Mouse (Mus musculus): ENCODE results near the gene Bcan. TPM values are rescaled to one million over a fixed set of nuclear protein-coding genes. Genes with fewer than 3 reads are reported as not detected.

Bcan gene
- polyA plus RNA-seq, 1 experiment from 2014 or later = not detected

DNA sequence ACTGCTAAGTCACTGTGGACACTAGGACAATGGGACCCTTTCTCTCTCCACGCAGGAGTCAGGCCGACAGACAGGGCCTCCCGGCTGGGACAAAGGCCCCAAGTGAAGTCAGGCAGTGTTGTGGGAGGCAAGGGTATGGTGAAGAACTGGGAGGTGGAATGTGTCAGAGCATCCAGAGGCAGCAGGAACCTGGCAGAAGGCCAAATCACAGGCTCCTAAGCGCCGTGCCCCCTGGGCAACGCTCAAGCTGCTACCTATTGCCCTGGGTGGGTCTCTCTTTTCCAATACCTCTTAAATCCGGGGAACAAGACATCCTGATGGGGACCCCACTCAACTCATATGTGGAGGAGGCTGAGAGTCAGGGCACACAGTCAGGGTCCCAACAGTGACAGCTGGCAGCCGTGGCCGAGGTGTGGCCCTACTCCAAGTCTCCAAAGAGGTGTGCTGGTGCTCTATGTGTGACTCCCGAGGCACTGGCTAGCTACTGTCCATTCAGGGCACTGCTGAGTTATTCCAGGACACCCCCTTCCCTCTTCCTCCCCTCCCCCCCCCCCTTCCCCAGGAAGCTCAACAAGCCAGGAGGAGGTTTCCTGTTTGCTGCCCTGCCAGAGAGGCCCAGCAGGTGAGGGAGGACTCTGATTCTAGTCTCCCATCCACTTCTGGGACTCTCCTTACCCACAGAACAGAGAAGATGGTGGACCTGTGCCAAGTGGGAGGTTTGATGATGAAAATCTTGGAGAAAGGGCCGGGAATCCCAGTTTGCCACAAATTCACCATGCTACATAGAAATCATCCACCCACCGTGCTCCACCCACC lies 14.3 kb downstream of the Bcan start:
- no peak overlapping the region; the same call in 1 of the 2 replicates for H3K9ac ChIP-seq
- ATAC-seq (ENCODE audit: insufficient read depth) = no peak
- no peak for TF ChIP-seq CTCF (IDR thresholded peaks at IDR 0.05; ENCODE audit: low read depth)

DNA sequence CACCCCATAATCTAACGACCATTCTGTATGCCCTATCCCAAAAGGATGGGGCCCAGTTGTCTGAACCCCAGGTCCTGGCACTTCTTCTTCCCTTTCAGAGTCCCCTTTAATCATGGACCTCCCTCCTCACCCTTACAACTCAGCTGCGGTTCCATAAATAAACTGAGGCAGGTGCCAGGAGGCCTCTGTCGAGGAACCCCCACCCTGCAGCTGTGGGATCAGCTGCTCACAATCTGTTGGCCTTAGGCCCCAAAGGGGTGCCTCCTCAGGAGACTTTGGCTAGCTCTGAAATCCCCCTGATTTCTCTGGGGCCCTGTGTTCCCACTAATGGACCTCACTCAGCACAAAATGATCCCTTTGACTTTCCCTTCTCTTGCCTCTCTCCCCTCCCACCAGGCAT lies 15.9 kb downstream of the Bcan start:
- no peak for DNase-seq
- Histone ChIP-seq H3K4me1 (ENCODE audit: insufficient read depth) (peaks cover 48% of the 10 kb centered on the region), H3K9me3 (ENCODE audit: low read depth, low read length) (no peaks in the 10 kb centered on the region), H3K4me3 (ENCODE audit: low read depth, low read length) (no peak overlapping the region), H3K4me2 (no peak overlapping the region), H3K27ac (ENCODE audit: low read depth) (peak overlapping the region; percentile 99; the same call in 1 of the 2 replicates), H3K36me3 (ENCODE audit: insufficient read depth) (no peaks in the 10 kb centered on the region), H3K9ac (no peak overlapping the region), H3K27me3 (ENCODE audit: insufficient read depth, low read length) (peaks cover 6% of the 10 kb centered on the region; the same call in 1 of the 2 replicates)
- 33% methylated on average over 3 of the region's 3 CpGs for WGBS
- no peak for ATAC-seq (ENCODE audit: insufficient read depth)
- no peak for TF ChIP-seq CTCF (IDR thresholded peaks at IDR 0.05; ENCODE audit: low read depth)

More for the DNA sequence above, 14.3 kb downstream of the Bcan start:
- H3K36me3 ChIP-seq (ENCODE audit: insufficient read depth) = no peaks in the 10 kb centered on the region
- H3K9me3 ChIP-seq (ENCODE audit: low read depth, low read length) = no peaks in the 10 kb centered on the region
- H3K4me3 ChIP-seq (ENCODE audit: low read depth, low read length) = no peak overlapping the region
- H3K4me1 ChIP-seq (ENCODE audit: insufficient read depth) = peaks cover 48% of the 10 kb centered on the region
- H3K27ac ChIP-seq (ENCODE audit: low read depth) = peak overlapping the region; percentile 78
- DNase-seq = peak; percentile 76
- H3K27me3 ChIP-seq (ENCODE audit: insufficient read depth, low read length) = peaks cover 22% of the 10 kb centered on the region
- 19% methylated on average over 12 of the region's 12 CpGs for WGBS
- H3K4me2 ChIP-seq = peak overlapping the region; percentile 31

DNA sequence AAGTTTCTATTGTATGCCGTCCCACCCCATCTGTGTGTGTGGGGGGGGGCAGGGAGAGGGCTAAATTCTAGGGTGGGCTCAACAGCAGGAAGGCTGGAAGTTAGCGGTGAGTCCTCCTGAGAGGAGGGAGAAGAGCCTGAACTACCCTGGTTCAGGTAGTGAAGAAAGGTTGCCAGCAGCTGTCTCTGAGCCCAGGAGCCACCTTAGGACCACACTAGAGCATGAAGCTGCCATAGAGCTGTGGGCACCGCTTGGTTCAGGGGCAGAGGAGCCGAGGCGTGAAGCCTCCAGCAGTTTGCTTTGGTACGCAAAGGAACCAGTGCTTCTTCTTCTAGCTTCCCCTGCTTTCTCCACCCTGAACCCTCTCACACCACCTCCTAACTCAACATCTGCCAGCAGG lies 16.4 kb downstream of the Bcan start:
- Histone ChIP-seq H3K4me1 (ENCODE audit: insufficient read depth) (peaks cover 48% of the 10 kb centered on the region), H3K4me2 (peak overlapping the region; percentile 52), H3K27ac (ENCODE audit: low read depth) (peak overlapping the region; percentile 99), H3K36me3 (ENCODE audit: insufficient read depth) (no peaks in the 10 kb centered on the region), H3K9me3 (ENCODE audit: low read depth, low read length) (no peaks in the 10 kb centered on the region), H3K27me3 (ENCODE audit: insufficient read depth, low read length) (peaks cover 4% of the 10 kb centered on the region; the same call in 1 of the 2 replicates), H3K9ac (no peak overlapping the region), H3K4me3 (ENCODE audit: low read depth, low read length) (peak overlapping the region; percentile 7; the same call in 1 of the 2 replicates)
- ATAC-seq (ENCODE audit: insufficient read depth) = no peak
- DNase-seq = no peak
- TF ChIP-seq CTCF (IDR thresholded peaks at IDR 0.05; ENCODE audit: low read depth) = no peak
- WGBS = 36% methylated on average over 6 of the region's 6 CpGs

DNA sequence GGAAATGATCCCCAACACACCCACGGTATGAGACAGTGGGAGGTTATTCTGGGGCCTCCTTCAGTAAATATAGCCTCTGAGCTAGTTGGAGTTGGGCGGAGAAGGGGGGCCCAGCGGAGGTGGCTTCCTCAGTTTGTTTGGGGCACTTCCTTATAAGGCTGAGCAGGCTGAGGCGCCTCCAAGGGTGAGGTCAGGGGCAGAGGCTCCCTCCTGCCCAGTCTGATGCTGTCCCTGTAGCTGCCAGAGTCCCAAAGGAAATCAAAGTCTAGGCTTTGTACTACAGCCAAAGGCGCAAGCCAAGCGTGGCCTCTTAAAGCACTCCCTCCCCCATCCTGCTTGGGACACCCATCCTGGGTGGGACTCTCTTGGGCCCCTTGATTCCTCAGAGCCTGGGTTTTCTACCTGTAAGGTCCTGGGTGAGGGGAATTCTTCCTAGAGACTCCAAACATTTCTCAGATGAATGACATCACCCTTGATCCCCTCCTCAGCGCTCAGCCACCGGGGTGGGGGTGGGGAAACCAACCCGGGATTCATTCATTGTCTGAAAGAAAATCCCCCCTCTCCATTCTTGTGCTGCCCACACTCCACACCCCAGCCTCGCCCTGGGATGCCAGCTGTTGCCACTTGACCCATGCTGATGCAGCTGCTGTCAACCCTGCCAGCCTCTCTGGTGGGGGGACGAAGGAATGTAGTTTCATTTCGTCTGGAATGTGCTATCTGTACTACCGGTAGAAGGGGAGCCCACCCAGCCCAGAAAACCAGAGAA lies 17.0 kb downstream of the Bcan start:
- DNase-seq (peak; percentile 90), ATAC-seq (ENCODE audit: insufficient read depth) (peak; percentile 83)
- no peak for TF ChIP-seq CTCF (IDR thresholded peaks at IDR 0.05; ENCODE audit: low read depth)
- Histone ChIP-seq H3K27me3 (ENCODE audit: insufficient read depth, low read length) (no peaks in the 10 kb centered on the region), H3K4me1 (ENCODE audit: insufficient read depth) (peaks cover 48% of the 10 kb centered on the region), H3K27ac (ENCODE audit: low read depth) (peak overlapping the region; percentile 99), H3K9ac (peak overlapping the region; percentile 52), H3K4me3 (ENCODE audit: low read depth, low read length) (peak overlapping the region; percentile 7; the same call in 1 of the 2 replicates), H3K36me3 (ENCODE audit: insufficient read depth) (no peaks in the 10 kb centered on the region), H3K9me3 (ENCODE audit: low read depth, low read length) (no peaks in the 10 kb centered on the region), H3K4me2 (peak overlapping the region; percentile 52)
- 4% methylated on average over 13 of the region's 13 CpGs for WGBS

DNA sequence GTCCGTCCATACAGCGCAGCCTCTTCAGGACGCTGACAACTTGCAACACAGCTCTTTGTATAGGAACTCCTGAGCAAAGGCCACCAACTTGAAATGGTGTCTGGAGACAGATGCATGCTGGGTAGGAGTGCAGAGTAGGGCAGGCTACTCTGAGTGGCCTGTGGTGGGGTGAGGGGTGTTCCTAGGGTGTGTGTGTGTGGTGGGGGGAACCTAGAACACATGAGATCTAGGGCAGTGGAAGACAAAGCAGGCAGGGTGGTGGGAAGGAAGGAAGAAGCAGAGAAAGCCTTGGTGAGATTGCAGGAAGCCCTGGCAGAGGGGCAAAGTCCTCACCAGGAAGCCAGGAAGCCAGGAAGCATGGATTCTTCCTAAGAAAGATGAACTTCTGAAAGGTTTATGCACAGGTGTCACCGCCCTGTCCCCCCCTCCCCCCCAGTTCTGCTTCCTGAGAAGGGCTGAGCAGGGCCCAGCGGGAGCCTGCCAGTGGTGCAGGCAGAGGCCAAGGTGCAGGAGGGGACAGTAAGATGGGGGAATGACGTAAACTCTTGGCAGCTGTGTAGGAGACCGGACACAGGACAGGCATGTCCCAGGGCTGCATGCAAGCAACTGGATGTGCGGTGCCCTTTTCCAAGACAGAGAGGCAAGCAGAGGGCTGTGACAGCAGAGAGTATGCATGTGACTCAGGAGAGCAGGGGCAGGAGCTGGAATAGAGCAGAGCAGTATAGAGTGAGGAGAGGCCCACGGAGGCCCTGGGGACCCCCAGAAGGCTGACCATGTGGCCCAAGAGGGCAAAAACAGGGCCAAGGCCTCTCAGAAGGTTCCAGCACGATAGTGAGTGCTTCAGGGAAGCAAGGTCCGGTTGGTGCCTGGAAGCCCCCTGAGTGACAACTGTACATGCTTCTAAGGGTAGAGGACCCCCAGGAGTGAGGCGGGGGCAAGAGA lies 17.9 kb downstream of the Bcan start:
- Histone ChIP-seq H3K36me3 (ENCODE audit: insufficient read depth) (no peaks in the 10 kb centered on the region; the same call in 1 of the 2 replicates), H3K9me3 (ENCODE audit: low read depth, low read length) (no peaks in the 10 kb centered on the region), H3K4me1 (ENCODE audit: insufficient read depth) (peaks cover 48% of the 10 kb centered on the region), H3K4me3 (ENCODE audit: low read depth, low read length) (peak overlapping the region; percentile 6; the same call in 1 of the 2 replicates), H3K27me3 (ENCODE audit: insufficient read depth, low read length) (no peaks in the 10 kb centered on the region), H3K4me2 (peak overlapping the region; percentile 52), H3K27ac (ENCODE audit: low read depth) (peak overlapping the region; percentile 99), H3K9ac (peak overlapping the region; percentile 52)
- peak; percentile 67 for ATAC-seq (ENCODE audit: insufficient read depth)
- DNase-seq = peak; percentile 84
- no peak for TF ChIP-seq CTCF (IDR thresholded peaks at IDR 0.05; ENCODE audit: low read depth)
- 21% methylated on average over 12 of the region's 12 CpGs for WGBS

DNA sequence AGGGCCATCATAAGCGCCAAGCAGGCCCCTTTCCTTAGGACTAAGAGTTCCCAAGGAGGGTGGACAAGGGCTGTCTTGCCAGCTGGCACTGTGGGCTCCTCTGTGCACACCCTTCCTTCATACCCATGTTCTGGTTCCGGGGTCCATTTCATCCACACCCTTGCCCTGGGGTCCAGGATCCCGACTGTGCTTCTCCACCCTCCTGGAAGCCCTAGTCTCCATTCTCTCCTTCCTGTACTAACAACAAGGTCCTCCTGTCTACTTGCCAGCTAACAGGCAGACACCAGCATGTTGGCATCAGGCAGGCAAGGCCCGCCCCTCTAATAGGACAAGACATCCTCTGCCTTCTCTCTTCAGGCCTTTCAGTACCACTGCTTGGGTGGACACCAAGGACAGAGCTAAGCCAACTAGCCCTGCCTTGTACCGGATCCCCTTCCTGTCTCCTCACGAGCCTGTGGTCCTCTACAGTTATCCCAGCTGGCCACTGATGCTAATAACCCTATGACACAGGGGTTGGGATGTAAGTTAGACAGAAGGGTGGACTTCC lies 18.7 kb downstream of the Bcan start:
- no peaks in the 10 kb centered on the region for H3K9me3 ChIP-seq (ENCODE audit: low read depth, low read length)
- H3K36me3 ChIP-seq (ENCODE audit: insufficient read depth) = no peaks in the 10 kb centered on the region; the same call in 1 of the 2 replicates
- WGBS = 79% methylated on average over 6 of the region's 6 CpGs
- H3K4me2 ChIP-seq = no peak overlapping the region
- peaks cover 46% of the 10 kb centered on the region for H3K4me1 ChIP-seq (ENCODE audit: insufficient read depth)
- no peak overlapping the region for H3K4me3 ChIP-seq (ENCODE audit: low read depth, low read length)
- ATAC-seq (ENCODE audit: insufficient read depth) (no peak), DNase-seq (no peak)
- no peak overlapping the region for H3K9ac ChIP-seq
- no peak for TF ChIP-seq CTCF (IDR thresholded peaks at IDR 0.05; ENCODE audit: low read depth)
- H3K27ac ChIP-seq (ENCODE audit: low read depth) = peak overlapping the region; percentile 99
- H3K27me3 ChIP-seq (ENCODE audit: insufficient read depth, low read length) = no peaks in the 10 kb centered on the region
